Mouse (Mus musculus): ENCODE measurements at regions not wholly inside any gene's neighbourhood (a gene's known extent, or its start where the extent isn't known, plus 50 kb on each side); places are given as distances from the start of the nearest gene placed in this dataset.

DNA sequence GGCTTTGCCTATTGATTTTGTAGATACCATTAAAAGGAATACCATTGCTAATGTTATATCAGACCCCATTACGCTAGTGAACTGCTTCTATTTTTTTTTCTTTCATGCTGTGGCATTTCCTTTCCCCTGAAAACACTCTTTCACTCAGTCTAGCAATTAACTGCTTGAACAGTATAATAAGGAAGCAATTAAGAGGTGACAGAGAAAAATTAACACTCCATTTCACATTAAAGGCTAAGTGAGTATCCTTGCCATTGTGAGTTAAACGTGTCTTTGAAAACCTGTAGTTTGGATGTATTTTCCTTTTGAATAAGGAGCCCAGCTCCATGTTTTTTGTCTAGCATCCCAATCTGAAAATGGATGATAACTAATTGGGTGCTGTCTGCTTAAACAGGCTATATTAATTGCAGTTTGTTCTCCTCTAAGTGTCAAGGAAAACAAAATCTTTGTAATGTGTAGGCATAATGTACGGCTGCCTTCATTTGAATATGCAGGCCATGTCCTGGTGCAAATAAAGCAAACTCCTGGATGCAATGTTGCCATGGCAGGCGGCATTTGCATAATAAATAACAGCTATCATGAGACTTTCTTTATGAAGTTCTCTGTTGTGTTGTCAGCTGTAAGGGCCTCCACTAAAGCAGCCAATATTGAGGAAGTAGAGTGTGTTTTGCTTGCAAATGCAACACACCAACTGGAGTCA, 423.3 kb downstream of the Zic3 start:
- in situ Hi-C loops (cut with MboI, MseI), result no loop called here

DNA sequence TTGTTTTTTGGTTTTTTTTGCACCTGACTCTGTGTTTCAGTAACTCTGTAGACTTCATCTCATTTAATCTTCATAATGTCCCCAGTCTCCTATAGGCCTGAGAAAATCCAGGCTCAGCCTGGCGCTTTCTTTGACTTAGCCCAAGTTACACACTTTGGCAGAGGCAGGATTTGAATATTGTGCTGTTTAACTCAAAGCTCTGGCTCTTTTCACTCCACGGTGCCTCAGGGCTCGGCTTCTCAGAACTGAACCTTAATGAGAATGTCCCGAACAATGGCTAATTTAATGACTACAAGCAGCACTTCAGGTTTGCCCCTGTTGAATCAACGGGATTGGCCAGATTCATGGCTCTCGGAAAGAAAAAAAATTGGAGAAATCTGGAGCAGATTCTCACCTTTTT, 425.1 kb downstream of the Zic3 start:
- in situ Hi-C loops (cut with MboI, MseI), result no loop called here

GRCm38 (mm10) chrX:58469683-58470082, 439.5 kb upstream of the 4930550L24Rik start:
- in situ Hi-C loops (cut with MboI, MseI), result no loop called here

DNA sequence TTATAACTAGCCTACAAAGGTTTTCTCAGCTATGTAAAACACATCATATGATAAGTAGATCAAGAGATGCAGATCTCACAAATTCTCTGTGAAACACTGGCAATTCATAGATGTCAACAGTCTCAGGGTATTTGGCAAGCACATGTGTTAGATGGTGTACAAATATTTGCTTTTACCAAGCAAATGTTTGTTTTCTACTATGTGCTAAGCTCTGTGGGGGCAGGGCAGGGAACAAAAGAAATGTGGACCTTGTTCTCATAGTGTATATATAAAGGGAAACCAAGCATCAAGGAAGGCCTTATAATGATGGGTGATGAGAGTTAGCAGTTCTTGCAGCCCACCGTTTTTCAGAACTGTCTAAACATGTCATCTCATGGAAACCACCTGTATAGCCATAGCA, 438.2 kb upstream of the 4930550L24Rik start:
- in situ Hi-C loops (cut with MboI, MseI), result no loop called here

GRCm38 (mm10) chrX:58490861-58491260, 418.3 kb upstream of the 4930550L24Rik start:
- in situ Hi-C loops (cut with MboI, MseI), result loop anchor here (25.0 kb wide), 1 partner anchor 1054 kb away; no protein-coding TSS in a partner anchor

DNA sequence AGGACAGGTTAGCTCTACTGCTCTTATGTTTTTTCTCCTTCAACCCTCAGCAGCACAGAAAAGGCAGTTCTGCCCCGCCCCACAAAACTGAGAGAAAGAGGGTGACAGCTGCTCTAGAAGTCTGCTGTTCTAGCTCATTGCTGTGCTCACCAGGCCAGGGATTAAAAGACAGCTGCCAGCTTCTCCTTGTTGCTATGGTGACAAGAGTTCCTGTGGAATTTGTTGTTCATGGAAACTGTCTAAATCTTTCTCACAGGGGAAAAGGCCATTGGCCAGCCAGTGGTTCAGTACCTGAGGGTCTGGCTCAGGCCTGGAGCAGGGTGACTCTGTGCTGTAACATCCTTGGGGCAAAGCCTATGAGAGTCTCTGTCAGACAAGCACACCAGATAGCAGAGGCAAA, 405.6 kb upstream of the 4930550L24Rik start:
- in situ Hi-C loops (cut with MboI, MseI), result no loop called here

DNA sequence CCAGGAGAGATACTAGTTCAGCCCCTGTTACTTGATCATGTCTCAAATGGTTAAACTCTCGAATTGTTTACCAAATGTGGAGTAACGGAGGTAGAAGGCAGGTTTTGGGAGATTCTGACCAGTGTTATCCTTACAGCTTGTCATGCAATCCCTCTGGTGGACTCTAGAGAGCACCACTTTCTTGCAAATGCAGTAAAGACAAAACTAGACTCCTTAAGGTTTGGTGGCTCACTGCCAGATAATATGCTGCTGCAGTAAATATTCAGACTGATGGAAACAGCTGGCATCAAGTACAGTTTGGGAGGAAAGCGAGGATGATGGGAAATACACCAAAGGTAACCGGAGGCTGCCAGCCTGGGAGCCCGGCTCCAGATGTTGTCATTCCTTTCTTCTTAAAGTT, 394.2 kb upstream of the 4930550L24Rik start:
- in situ Hi-C loops (cut with MboI, MseI), result no loop called here

All from T-helper 1 cell (primary cell).